In genomic region chr2:35288758-35289635, GRCm38 (mm10) we compare ENCODE assay signal across 8 mouse cellular contexts. TPM values are rescaled to one million over a fixed set of nuclear protein-coding genes. Genes with fewer than 3 reads are reported as not detected.
A peak's percentile ranks its signal among the peaks of the same experiment; 100 is the strongest.
DNase-seq lines count a peak whose midpoint lies in the region; ATAC-seq and TF ChIP-seq lines count a peak whose summit lies in the region.

No protein-coding gene starts in this region.

- peaks cover 8% of the 10 kb centered on the region for H3K36me3 ChIP-seq in liver, embryonic 12.5 days
- no peaks in the 10 kb centered on the region for H3K36me3 ChIP-seq in intestine, embryonic 16.5 days (ENCODE audit: control insufficient read depth, insufficient read depth, low read length)
- H3K36me3 ChIP-seq in midbrain, postnatal 0 days (ENCODE audit: insufficient read depth, low read length), result no peaks in the 10 kb centered on the region

- peaks cover 18% of the 10 kb centered on the region for H3K27me3 ChIP-seq in liver, embryonic 12.5 days (replicated peaks)
- no peaks in the 10 kb centered on the region for H3K27me3 ChIP-seq in intestine, embryonic 16.5 days (replicated peaks; ENCODE audit: control insufficient read depth, insufficient read depth, low read length)
- no peaks in the 10 kb centered on the region for H3K27me3 ChIP-seq in midbrain, postnatal 0 days (ENCODE audit: insufficient read depth, low read length)

- no peak overlapping the region for H3K27ac ChIP-seq in liver, embryonic 12.5 days
- no peak overlapping the region for H3K27ac ChIP-seq in intestine, embryonic 16.5 days (ENCODE audit: low read length)
- no peak overlapping the region for H3K27ac ChIP-seq in midbrain, postnatal 0 days (ENCODE audit: low read depth, low read length)

- H3K4me3 ChIP-seq in liver, embryonic 12.5 days, result no peak overlapping the region
- no peak overlapping the region for H3K4me3 ChIP-seq in intestine, embryonic 16.5 days (ENCODE audit: low read length)
- H3K4me3 ChIP-seq in midbrain, postnatal 0 days (ENCODE audit: low read depth, low read length), result no peak overlapping the region

- H3K9ac ChIP-seq in liver, embryonic 12.5 days, result no peak overlapping the region
- no peak overlapping the region for H3K9ac ChIP-seq in intestine, embryonic 16.5 days (ENCODE audit: low read depth, low read length)
- no peak overlapping the region for H3K9ac ChIP-seq in midbrain, postnatal 0 days (replicated peaks; ENCODE audit: low read length, poor library complexity, severe bottlenecking)

- 32% methylated on average over 13 of the region's 13 CpGs for WGBS in liver, embryonic 12.5 days (ENCODE audit: insufficient replicate concordance)
- 43% methylated on average over 13 of the region's 13 CpGs for WGBS in intestine, embryonic 16.5 days
- 42% methylated on average over 13 of the region's 13 CpGs for WGBS in midbrain, postnatal 0 days

- H3K9me3 ChIP-seq in liver, embryonic 12.5 days (replicated peaks), result no peaks in the 10 kb centered on the region
- H3K9me3 ChIP-seq in intestine, embryonic 16.5 days (ENCODE audit: control insufficient read depth, low read length), result no peaks in the 10 kb centered on the region
- no peaks in the 10 kb centered on the region for H3K9me3 ChIP-seq in midbrain, postnatal 0 days (ENCODE audit: low read length)

- peaks cover 5% of the 10 kb centered on the region; the same call in 1 of the 2 replicates for H3K4me1 ChIP-seq in liver, embryonic 12.5 days
- no peaks in the 10 kb centered on the region; the same call in 1 of the 2 replicates for H3K4me1 ChIP-seq in intestine, embryonic 16.5 days (ENCODE audit: control insufficient read depth, insufficient read depth, low read length)
- H3K4me1 ChIP-seq in midbrain, postnatal 0 days (ENCODE audit: insufficient read depth, low read length), result no peaks in the 10 kb centered on the region

- peak; percentile 91 for TF ChIP-seq CTCF in midbrain, postnatal 0 days (IDR thresholded peaks at IDR 0.05)

- intact Hi-C loops in left cerebral cortex, postnatal 36 days (cut with DNase I), result no loop called here

- peak; percentile 77 for DNase-seq in liver
- DNase-seq in cerebellum, postnatal 14 days, result peak; percentile 91 to 95
- peak; percentile 78 to 85 for DNase-seq in frontal cortex, postnatal 25 days (ENCODE audit: low spot score in 2 of 2)
- peak; percentile 75 to 76 for DNase-seq in left cerebral cortex, postnatal 36 days (ENCODE audit: low spot score in 2 of 2)
- DNase-seq in midbrain, postnatal 0 days (ENCODE audit: low spot score), result peak; percentile 84
- peak; percentile 83 to 90 for DNase-seq in spleen, postnatal 10 days (ENCODE audit: low spot score in 2 of 2)

- no peak overlapping the region for H3K4me2 ChIP-seq in liver, embryonic 12.5 days
- H3K4me2 ChIP-seq in intestine, embryonic 16.5 days (ENCODE audit: low read depth, low read length), result no peak overlapping the region
- H3K4me2 ChIP-seq in midbrain, postnatal 0 days (ENCODE audit: low read depth, low read length, poor library complexity, severe bottlenecking), result no peak overlapping the region

- ATAC-seq in liver, embryonic 12.5 days, result no peak
- peak; percentile 57 for ATAC-seq in intestine, embryonic 16.5 days
- peak; percentile 26; the same call in 1 of the 2 replicates for ATAC-seq in midbrain, postnatal 0 days (ENCODE audit: low FRiP score)

RNA-seq across cellular contexts. Expression of gene Gsn, which starts 32.8 kb away (rescaled TPM):
- 76.8 and 80.4 TPM in 2 replicates for polyA plus RNA-seq in liver, embryonic 12.5 days (2016; fragmentation: Nextera tagmentation; extraction: Ambion mirVana)
- 177 TPM in 2 replicates for polyA plus RNA-seq in intestine, embryonic 16.5 days (2015; fragmentation: Nextera tagmentation; extraction: Ambion mirVana)
- 10 to 100 TPM; 57.7 to 90.6 TPM for total RNA-seq in left cerebral cortex, postnatal 36 days (2021)
- 23.4 and 39.1 TPM in 2 replicates for total RNA-seq in midbrain, postnatal 0 days (2014; rRNA removed)
- polyA plus RNA-seq in midbrain, postnatal 0 days (2015; fragmentation: Nextera tagmentation; extraction: Ambion mirVana), result 26.2 and 28.5 TPM in 2 replicates

RNA-seq across cellular contexts. Expression of gene Stom, which starts 47.8 kb away (rescaled TPM):
- 134 TPM in 2 replicates for polyA plus RNA-seq in liver, embryonic 12.5 days (2016; fragmentation: Nextera tagmentation; extraction: Ambion mirVana)
- 64.7 and 66.0 TPM in 2 replicates for polyA plus RNA-seq in intestine, embryonic 16.5 days (2015; fragmentation: Nextera tagmentation; extraction: Ambion mirVana)
- 1 to 10 TPM; 5.7 to 6.0 TPM for total RNA-seq in left cerebral cortex, postnatal 36 days (2021)
- total RNA-seq in midbrain, postnatal 0 days (2014; rRNA removed), result 21.9 and 24.9 TPM in 2 replicates
- polyA plus RNA-seq in midbrain, postnatal 0 days (2015; fragmentation: Nextera tagmentation; extraction: Ambion mirVana), result 23.1 and 23.3 TPM in 2 replicates
